Mouse (Mus musculus) right cerebral cortex, postnatal 10 days (tissue): ENCODE data around the gene Dgkz.

ENCODE experiments used
- DNase-seq, 2 experiments: peaks; one replicate each; pipeline ENCODE4 v3.0.0; 2021; ENCODE audit warnings: low spot score in 2 of 2

The Dgkz gene

GRCm38 (mm10) chr2:91960459-91960858, 15.2 kb downstream of the Dgkz start:
- no peak for DNase-seq

GRCm38 (mm10) chr2:91959544-91960410, 15.9 kb downstream of the Dgkz start:
- no peak for DNase-seq

- peak in 1 of 2 experiments; percentile 76 for DNase-seq
Measured at GRCm38 (mm10) chr2:91958701-91959457, 16.8 kb downstream of the Dgkz start.

GRCm38 (mm10) chr2:91958049-91958448, 17.6 kb downstream of the Dgkz start:
- no peak for DNase-seq

- DNase-seq = peak; percentile 88 to 94
Measured at GRCm38 (mm10) chr2:91957096-91957495, 18.6 kb downstream of the Dgkz start.

GRCm38 (mm10) chr2:91955875-91956274, 19.8 kb downstream of the Dgkz start:
- DNase-seq = no peak

GRCm38 (mm10) chr2:91955121-91955591, 20.5 kb downstream of the Dgkz start:
- no peak for DNase-seq

GRCm38 (mm10) chr2:91953825-91954224, 21.8 kb downstream of the Dgkz start:
- no peak for DNase-seq

- no peak for DNase-seq
Measured at GRCm38 (mm10) chr2:91950275-91951085, 25.2 kb downstream of the Dgkz start.

- DNase-seq = peak in 1 of 2 experiments; percentile 51
Measured at GRCm38 (mm10) chr2:91949411-91950274, 26.0 kb downstream of the Dgkz start.

GRCm38 (mm10) chr2:91948792-91949241, 26.8 kb downstream of the Dgkz start:
- no peak for DNase-seq

GRCm38 (mm10) chr2:91948151-91948509, 27.5 kb downstream of the Dgkz start:
- no peak for DNase-seq

- DNase-seq = no peak
Measured at GRCm38 (mm10) chr2:91947397-91948150, 28.1 kb downstream of the Dgkz start.

- peak in 1 of 2 experiments; percentile 42 for DNase-seq
Measured at GRCm38 (mm10) chr2:91946836-91947235, 28.8 kb downstream of the Dgkz start.

- no peak for DNase-seq
Measured at GRCm38 (mm10) chr2:91945483-91945882, 30.2 kb downstream of the Dgkz start, which contains the start of gene Gm9821. Gm9821 (plus strand) TSS chr2:91945703.

GRCm38 (mm10) chr2:91944170-91944950, 31.3 kb downstream of the Dgkz start:
- DNase-seq = peak; percentile 84 to 86

- DNase-seq = no peak
Measured at GRCm38 (mm10) chr2:91942356-91942755, 33.3 kb downstream of the Dgkz start.

GRCm38 (mm10) chr2:91939303-91939935, 36.2 kb downstream of the Dgkz start:
- DNase-seq = peak in 1 of 2 experiments; percentile 23

- DNase-seq = peak; percentile 43 to 57
Measured at GRCm38 (mm10) chr2:91936154-91936553, 39.5 kb downstream of the Dgkz start.
